Mouse (Mus musculus) thymus, adult 18-20 months (tissue): ENCODE results near the gene Rbm43.

Experiments
- DNase-seq, 2 experiments: peaks; one replicate each; pipeline ENCODE4 v3.0.0; 2022; ENCODE audit warnings: mixed read lengths in 2 of 2

Gene Rbm43

GRCm38 (mm10) chr2:51912740-51913139 lies 22.2 kb downstream of the Rbm43 start:
- no peak for DNase-seq

- DNase-seq, result no peak
These were observed 23.1 kb downstream of the Rbm43 start for GRCm38 (mm10) chr2:51911864-51912263.

- DNase-seq, result no peak
These were observed 27.3 kb downstream of the Rbm43 start for GRCm38 (mm10) chr2:51907538-51908110.

- DNase-seq, result no peak
These were observed 29.3 kb downstream of the Rbm43 start for GRCm38 (mm10) chr2:51905637-51906036.

- DNase-seq, result no peak
These were observed 42.5 kb downstream of the Rbm43 start for GRCm38 (mm10) chr2:51892411-51892901.

GRCm38 (mm10) chr2:51890961-51891360 lies 44.0 kb downstream of the Rbm43 start:
- no peak for DNase-seq

- peak; percentile 17 for DNase-seq
These were observed 44.8 kb downstream of the Rbm43 start for GRCm38 (mm10) chr2:51890139-51890538.

GRCm38 (mm10) chr2:51880143-51880542 lies 54.8 kb downstream of the Rbm43 start:
- no peak for DNase-seq
